Mouse (Mus musculus) C2C12 (cell line): Measurements from ENCODE around the gene 1700029I15Rik. TPM values are rescaled to one million over a fixed set of nuclear protein-coding genes. Genes with fewer than 3 reads are reported as not detected.

ENCODE experiments used
- H3K27me3 ChIP-seq: one replicate; pipeline ENCODE4 v1.6.1; 2011; ENCODE audit not compliant: control insufficient read depth, insufficient read depth, insufficient read length
- H3K36me3 ChIP-seq: one replicate; pipeline ENCODE4 v1.6.1; 2011; ENCODE audit not compliant: control insufficient read depth, insufficient read depth
- H3K4me3 ChIP-seq: one replicate; pipeline ENCODE4 v1.5.1; 2011; ENCODE audit warnings: mild to moderate bottlenecking, control low read depth; ENCODE audit not compliant: poor library complexity, insufficient read depth, severe bottlenecking
- H3K79me2 ChIP-seq: one replicate; pipeline ENCODE4 v1.6.1; 2011; ENCODE audit not compliant: control insufficient read depth, insufficient read depth
- H3K79me3 ChIP-seq: one replicate; pipeline ENCODE4 v1.6.1; 2011; ENCODE audit warnings: low read depth, control low read depth
- H3ac ChIP-seq: one replicate; pipeline ENCODE3; 2011; ENCODE audit warnings: low read depth; ENCODE audit not compliant: control insufficient read depth, insufficient read length
- CEBPB ChIP-seq: IDR thresholded peaks from one replicate; pipeline ENCODE4 v1.6.1; 2011; ENCODE audit warnings: low read depth, mild to moderate bottlenecking, control low read depth, moderate library complexity
- CTCF ChIP-seq: IDR thresholded peaks from one replicate; pipeline ENCODE4 v1.5.1; 2011; ENCODE audit not compliant: control insufficient read depth, insufficient read depth, insufficient read length
- FOSL1 ChIP-seq: IDR thresholded peaks from one replicate; pipeline ENCODE4 v1.8.0; 2011; ENCODE audit warnings: mild to moderate bottlenecking, low read length; ENCODE audit not compliant: poor library complexity, insufficient read depth, severe bottlenecking
- MAX ChIP-seq: IDR thresholded peaks from one replicate; pipeline ENCODE4 v1.6.1; 2011; ENCODE audit warnings: mild to moderate bottlenecking, control low read depth
- MYOD1 ChIP-seq: IDR thresholded peaks from one replicate; pipeline ENCODE4 v1.6.1; 2011; ENCODE audit warnings: low read depth; ENCODE audit not compliant: control insufficient read depth, insufficient read length
- MYOG ChIP-seq: IDR thresholded peaks from one replicate; pipeline ENCODE4 v1.6.1; 2011; ENCODE audit not compliant: control insufficient read depth, insufficient read length; ENCODE audit errors: extremely low read depth
- USF1 ChIP-seq: IDR thresholded peaks from one replicate; pipeline ENCODE4 v1.6.1; 2011; ENCODE audit warnings: low read depth, mild to moderate bottlenecking, control low read depth, moderate library complexity
- polyA plus RNA-seq: library from polyadenylated mRNA; unstranded; fragments of >200 nt; fragmentation: generic; extraction: Trizol; gene quantifications from one replicate; pipeline ENCODE4 v1.2.1, GENCODE M21; 2012; ENCODE audit warnings: missing spikeins

Gene 1700029I15Rik
- polyA plus RNA-seq, 1 experiment, result 0.73 TPM

DNA sequence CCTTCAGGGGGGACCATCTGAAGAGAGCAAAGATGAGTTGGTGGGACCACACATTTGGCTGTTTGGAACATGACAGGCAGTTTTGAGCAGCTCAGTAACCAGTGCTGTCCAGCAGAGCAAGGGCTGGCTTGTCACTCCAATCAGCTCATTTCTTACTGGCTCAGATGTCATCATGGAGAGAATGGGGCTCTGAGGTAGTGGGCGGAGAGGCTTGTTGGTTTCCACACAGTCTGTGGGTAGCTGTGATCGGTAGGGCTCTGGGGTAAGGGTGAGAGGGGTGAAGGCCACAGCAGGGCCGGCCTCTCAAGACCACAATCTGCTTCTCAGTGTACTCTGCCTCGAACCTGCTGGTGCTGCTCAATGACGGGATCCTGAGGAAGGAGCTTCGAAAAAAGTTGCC is 6.0 kb upstream of the 1700029I15Rik start:
- Histone ChIP-seq H3K4me3 (peak overlapping the region; percentile 99), H3K79me3 (peaks cover 2% of the 10 kb centered on the region), H3K36me3 (peaks cover 20% of the 10 kb centered on the region), H3K79me2 (peaks cover 20% of the 10 kb centered on the region), H3K27me3 (no peaks in the 10 kb centered on the region), H3ac (peak overlapping the region; percentile 54)
- no peak for TF ChIP-seq CEBPB
- no peak for TF ChIP-seq CTCF
- TF ChIP-seq MAX, result no peak
- no peak for TF ChIP-seq MYOG
- TF ChIP-seq MYOD1, result no peak
- TF ChIP-seq FOSL1, result no peak
- no peak for TF ChIP-seq USF1

DNA sequence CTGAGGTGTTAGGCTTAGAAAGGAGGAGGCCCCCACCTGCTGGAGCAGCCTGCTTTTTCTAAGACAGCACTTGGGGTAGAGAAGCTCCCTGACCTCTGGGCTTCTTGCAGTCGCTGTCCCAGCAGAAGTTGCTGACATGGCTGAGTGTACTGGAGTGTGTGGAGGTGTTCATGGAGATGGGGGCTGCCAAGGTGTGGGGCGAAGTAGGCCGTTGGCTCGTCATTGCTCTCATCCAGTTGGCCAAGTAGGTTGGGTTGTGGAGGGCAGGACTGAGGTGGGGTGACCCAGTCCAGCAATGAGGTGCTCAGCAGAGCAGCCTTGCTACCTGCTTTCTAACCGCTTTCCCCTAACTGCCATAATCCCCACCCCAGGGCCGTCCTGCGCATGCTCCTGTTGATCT is 5.0 kb upstream of the 1700029I15Rik start:
- Histone ChIP-seq H3K4me3 (no peak overlapping the region), H3K36me3 (peaks cover 20% of the 10 kb centered on the region), H3K79me2 (peaks cover 20% of the 10 kb centered on the region), H3K79me3 (peaks cover 2% of the 10 kb centered on the region), H3ac (no peak overlapping the region), H3K27me3 (no peaks in the 10 kb centered on the region)
- TF ChIP-seq MYOG, result no peak
- no peak for TF ChIP-seq CEBPB
- TF ChIP-seq FOSL1, result no peak
- TF ChIP-seq USF1, result no peak
- TF ChIP-seq MYOD1, result no peak
- no peak for TF ChIP-seq MAX
- no peak for TF ChIP-seq CTCF

GRCm38 (mm10) chr2:92379783-92380494 is 2.4 kb upstream of the 1700029I15Rik start:
- Histone ChIP-seq H3K27me3 (no peaks in the 10 kb centered on the region), H3K36me3 (peaks cover 26% of the 10 kb centered on the region), H3K79me3 (peaks cover 2% of the 10 kb centered on the region), H3K79me2 (peaks cover 20% of the 10 kb centered on the region), H3K4me3 (no peak overlapping the region), H3ac (no peak overlapping the region)
- TF ChIP-seq MAX (no peak), FOSL1 (no peak), CEBPB (no peak), MYOG (no peak), USF1 (no peak), CTCF (no peak), MYOD1 (no peak)

GRCm38 (mm10) chr2:92380495-92381050 is 1.8 kb upstream of the 1700029I15Rik start:
- H3K27me3 ChIP-seq, result no peaks in the 10 kb centered on the region
- H3K36me3 ChIP-seq, result peaks cover 26% of the 10 kb centered on the region
- H3ac ChIP-seq, result no peak overlapping the region
- TF ChIP-seq USF1, result no peak
- no peak for TF ChIP-seq MYOD1
- TF ChIP-seq CEBPB, result no peak
- H3K79me3 ChIP-seq, result peaks cover 2% of the 10 kb centered on the region
- H3K4me3 ChIP-seq, result no peak overlapping the region
- peaks cover 17% of the 10 kb centered on the region for H3K79me2 ChIP-seq

DNA sequence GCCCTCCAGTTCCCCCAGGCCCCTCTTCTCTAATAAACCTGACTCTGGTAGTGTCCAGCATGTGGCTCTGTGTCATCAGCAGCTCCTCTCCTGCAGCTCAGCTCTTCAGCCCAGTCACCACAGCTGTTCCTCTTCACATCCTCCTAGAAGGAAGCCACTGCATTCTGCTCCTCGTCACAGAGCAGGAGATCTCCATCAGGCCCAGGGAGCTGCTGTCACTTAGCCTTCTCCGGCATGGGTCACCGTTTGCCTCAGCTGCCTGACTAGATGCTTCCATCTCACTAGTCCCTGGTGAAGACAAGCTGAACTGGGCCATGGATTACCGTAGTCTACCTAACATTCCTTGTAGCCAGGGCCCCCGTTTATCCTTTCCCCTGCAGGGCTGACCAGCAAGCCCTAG is 1.2 kb upstream of the 1700029I15Rik start:
- no peak overlapping the region for H3K4me3 ChIP-seq
- H3K27me3 ChIP-seq, result no peaks in the 10 kb centered on the region
- H3K36me3 ChIP-seq, result peaks cover 26% of the 10 kb centered on the region
- TF ChIP-seq FOSL1 (no peak), MAX (no peak), MYOD1 (no peak), MYOG (no peak), CEBPB (no peak), CTCF (no peak), USF1 (no peak)
- no peak overlapping the region for H3ac ChIP-seq
- H3K79me3 ChIP-seq, result peaks cover under 1% of the 10 kb centered on the region
- peaks cover 11% of the 10 kb centered on the region for H3K79me2 ChIP-seq
